Comparison of ENCODE assay signal across 8 mouse cellular contexts in the genomic region with DNA sequence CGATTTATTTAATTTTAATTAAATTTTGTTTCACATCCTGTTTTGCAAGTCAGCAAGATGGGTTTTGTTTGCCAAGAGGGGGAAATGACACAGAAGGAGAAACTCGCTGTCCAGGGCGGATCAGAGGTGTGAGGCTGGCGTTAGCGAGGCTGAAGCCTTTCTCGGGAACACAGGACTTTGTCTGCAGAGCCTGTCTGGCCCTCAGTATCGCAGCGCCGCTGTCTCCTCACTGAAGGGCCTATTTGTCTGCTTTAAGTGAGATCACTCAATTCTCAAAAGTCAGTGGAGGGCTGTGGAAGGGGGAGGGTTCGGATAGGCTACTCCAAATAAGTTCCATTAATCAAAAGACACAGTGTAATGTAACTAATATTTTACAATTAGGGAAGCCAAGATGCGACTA.
DNase-seq lines count a peak whose midpoint lies in the region; ATAC-seq and TF ChIP-seq lines count a peak whose summit lies in the region.

No protein-coding gene starts in this region.

- no peaks in the 10 kb centered on the region for H3K9me3 ChIP-seq in limb, embryonic 10.5 days (replicated peaks)

- intact Hi-C loops in gastrocnemius, adult 2 months (cut with DNase I), result loop anchor here (10.0 kb wide), 1 partner anchor 1538 kb away; a partner anchor contains a TSS
- intact Hi-C loops in gastrocnemius, postnatal 36 days (cut with DNase I), result no loop called here
- intact Hi-C loops in left cerebral cortex, postnatal 10 days (cut with DNase I), result loop anchor here (5.0 to 10.0 kb wide), 3 partner anchors 645 to 1270 kb away; a partner anchor contains a TSS

- H3K36me3 ChIP-seq in limb, embryonic 10.5 days, result no peaks in the 10 kb centered on the region

- peaks cover 56% of the 10 kb centered on the region for H3K4me1 ChIP-seq in limb, embryonic 10.5 days

- H3K27ac ChIP-seq in gastrocnemius, adult 2 months, result no peak overlapping the region; the same call in 1 of the 2 replicates
- H3K27ac ChIP-seq in limb, embryonic 10.5 days, result peak overlapping the region; percentile 77

- peak overlapping the region; percentile 68 for H3K4me3 ChIP-seq in gastrocnemius, adult 2 months
- H3K4me3 ChIP-seq in limb, embryonic 10.5 days, result peak overlapping the region; percentile 46

- ATAC-seq in megakaryocyte-erythroid progenitor cell, adult 5-6 weeks (replicated peaks; ENCODE audit: low FRiP score, low TSS enrichment, poor library complexity, severe bottlenecking), result no peak

- WGBS in limb, embryonic 10.5 days, result 18% methylated on average over 11 of the region's 11 CpGs

- peaks cover 42% of the 10 kb centered on the region for H3K27me3 ChIP-seq in limb, embryonic 10.5 days (ENCODE audit: low read depth, poor library complexity, severe bottlenecking)

- TF ChIP-seq CTCF in gastrocnemius, adult 2 months (IDR thresholded peaks at IDR 0.05), result no peak

- DNase-seq in gastrocnemius, adult 2 months, result no peak
- no peak for DNase-seq in gastrocnemius, postnatal 36 days
- peak; percentile 19 for DNase-seq in right cerebral cortex, postnatal 4 days
- no peak for DNase-seq in right cerebral cortex, postnatal 14 days
- peak; percentile 55 for DNase-seq in limb, embryonic 10.5 days (ENCODE audit: low spot score)
- no peak for DNase-seq in left cerebral cortex, postnatal 10 days (ENCODE audit: extremely low spot score in 1 of 2, low spot score in 2 of 2)
- no peak for DNase-seq in layer of hippocampus, adult 9-10 months (ENCODE audit: low spot score)

Comparison
In these comparisons a context has a peak if more than half of its experiments do, and no peak if none do; other contexts are left out.
1. DNase-seq: peak in right cerebral cortex, postnatal 4 days (single experiment) and limb, embryonic 10.5 days (single experiment); none in gastrocnemius, adult 2 months (single experiment), gastrocnemius, postnatal 36 days (0 of 2), right cerebral cortex, postnatal 14 days (single experiment), left cerebral cortex, postnatal 10 days (0 of 2) and layer of hippocampus, adult 9-10 months (single experiment).